26 mouse cellular contexts compared by ENCODE assay signal in the genomic region with DNA sequence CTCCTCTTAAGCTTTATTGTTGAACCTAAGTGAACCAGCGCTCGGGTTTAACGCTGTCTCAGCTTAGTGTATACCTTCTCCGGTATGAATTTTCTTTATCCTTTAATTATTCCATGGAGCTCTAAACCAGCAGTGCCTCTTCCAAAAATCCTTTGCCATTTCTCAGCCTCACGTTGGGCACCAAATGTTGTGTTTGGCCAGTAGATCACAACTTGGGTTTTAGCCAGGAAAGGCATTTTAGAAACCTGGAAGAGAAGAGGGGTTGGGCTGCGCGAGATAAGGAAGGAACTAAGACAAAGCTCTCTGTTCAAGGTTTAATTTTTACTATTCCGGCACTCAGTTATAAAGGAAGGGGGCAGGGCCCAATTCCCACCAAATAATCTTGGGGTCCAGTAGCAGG.
DNase-seq lines count a peak whose midpoint lies in the region; ATAC-seq lines count a peak whose summit lies in the region.
"Had no signal": no experiment of that assay in that cellular context is flagged by ENCODE, and none has a peak within 500 bp of the region (broad histone marks: within the 10 kb centered on the region; RNA-seq: fewer than 3 reads in every experiment).

No protein-coding gene starts in this region.

- intact Hi-C loops in gastrocnemius, postnatal 36 days (cut with DNase I), result no loop called here

- no peak overlapping the region for H3K27ac ChIP-seq in midbrain, embryonic 14.5 days (replicated peaks; ENCODE audit: low read depth, low read length)
- H3K27ac ChIP-seq: embryonic facial prominence, embryonic 10.5 days; embryonic facial prominence, embryonic 13.5 days; forebrain, embryonic 12.5 days; forebrain, embryonic 15.5 days; heart, embryonic 15.5 days; hindbrain, embryonic 10.5 days; hindbrain, embryonic 13.5 days; intestine, embryonic 15.5 days had no signal

- no peaks in the 10 kb centered on the region for H3K27me3 ChIP-seq in midbrain, embryonic 14.5 days (ENCODE audit: control insufficient read depth, insufficient read depth, low read length)
- H3K27me3 ChIP-seq: embryonic facial prominence, embryonic 13.5 days; forebrain, embryonic 12.5 days; forebrain, embryonic 15.5 days; heart, embryonic 12.5 days; heart, embryonic 15.5 days; hindbrain, embryonic 13.5 days; intestine, embryonic 15.5 days had no signal

- H3K4me1 ChIP-seq in midbrain, embryonic 14.5 days (ENCODE audit: control insufficient read depth, insufficient read depth, low read length), result no peaks in the 10 kb centered on the region
- H3K4me1 ChIP-seq: embryonic facial prominence, embryonic 10.5 days; embryonic facial prominence, embryonic 13.5 days; forebrain, embryonic 12.5 days; forebrain, embryonic 15.5 days; heart, embryonic 12.5 days; heart, embryonic 15.5 days; hindbrain, embryonic 10.5 days; hindbrain, embryonic 13.5 days; intestine, embryonic 15.5 days had no signal

- H3K4me2 ChIP-seq in midbrain, embryonic 14.5 days (ENCODE audit: low read length), result no peak overlapping the region
- H3K4me2 ChIP-seq: embryonic facial prominence, embryonic 13.5 days; forebrain, embryonic 12.5 days; forebrain, embryonic 15.5 days; heart, embryonic 12.5 days; heart, embryonic 15.5 days; hindbrain, embryonic 13.5 days; intestine, embryonic 15.5 days had no signal

- 83% methylated on average over 8 of the region's 8 CpGs for WGBS in midbrain, embryonic 14.5 days

- no peak overlapping the region for H3K4me3 ChIP-seq in midbrain, embryonic 14.5 days (replicated peaks; ENCODE audit: low read depth, low read length)
- H3K4me3 ChIP-seq: embryonic facial prominence, embryonic 10.5 days; embryonic facial prominence, embryonic 13.5 days; erythroblast, embryonic 14.5 days; forebrain, embryonic 12.5 days; forebrain, embryonic 15.5 days; heart, embryonic 12.5 days; heart, embryonic 15.5 days; hindbrain, embryonic 10.5 days; hindbrain, embryonic 13.5 days; intestine, embryonic 15.5 days had no signal

- H3K9ac ChIP-seq in midbrain, embryonic 14.5 days (replicated peaks; ENCODE audit: low read length), result no peak overlapping the region
- H3K9ac ChIP-seq: embryonic facial prominence, embryonic 13.5 days; forebrain, embryonic 12.5 days; forebrain, embryonic 15.5 days; heart, embryonic 12.5 days; heart, embryonic 15.5 days; hindbrain, embryonic 13.5 days; intestine, embryonic 15.5 days had no signal

- peak; percentile 33 for DNase-seq in cerebellum, adult 9-10 months
- DNase-seq in cerebellum, postnatal 4 days (ENCODE audit: low spot score in 2 of 2), result no peak
- DNase-seq in brain, adult 2 months (ENCODE audit: low read depth, low spot score), result peak; percentile 55
- DNase-seq in cerebellum, postnatal 10 days, result peak; percentile 52 to 70
- DNase-seq in midbrain, embryonic 14.5 days, result no peak
- DNase-seq in gastrocnemius, postnatal 36 days, result no peak
- DNase-seq: adrenal gland, adult 2 months; adrenal gland, postnatal 14 days; embryo, embryonic 11 days; gastrocnemius, postnatal 25 days; heart, postnatal 10 days; heart, postnatal 36 days; kidney, adult 11 months; kidney, adult 8-10 months had no signal

- no peak for ATAC-seq in midbrain, embryonic 14.5 days (ENCODE audit: low FRiP score, low TSS enrichment)
- ATAC-seq: CD4-positive, CD25-positive, alpha-beta regulatory T cell, adult 4 months; forebrain, embryonic 15.5 days; hindbrain, embryonic 16.5 days; intestine, embryonic 15.5 days had no signal

- no peaks in the 10 kb centered on the region for H3K9me3 ChIP-seq in midbrain, embryonic 14.5 days (ENCODE audit: control insufficient read depth, low read length)
- H3K9me3 ChIP-seq: embryonic facial prominence, embryonic 10.5 days; embryonic facial prominence, embryonic 13.5 days; forebrain, embryonic 12.5 days; forebrain, embryonic 15.5 days; heart, embryonic 12.5 days; heart, embryonic 15.5 days; hindbrain, embryonic 10.5 days; hindbrain, embryonic 13.5 days; intestine, embryonic 15.5 days had no signal

- no peaks in the 10 kb centered on the region for H3K36me3 ChIP-seq in midbrain, embryonic 14.5 days (ENCODE audit: control insufficient read depth, insufficient read depth, low read length)
- H3K36me3 ChIP-seq: embryonic facial prominence, embryonic 10.5 days; embryonic facial prominence, embryonic 13.5 days; forebrain, embryonic 12.5 days; forebrain, embryonic 15.5 days; heart, embryonic 12.5 days; heart, embryonic 15.5 days; hindbrain, embryonic 10.5 days; hindbrain, embryonic 13.5 days; intestine, embryonic 15.5 days had no signal

Comparison
In these comparisons a context has a peak if more than half of its experiments do, and no peak if none do; other contexts are left out.
1. DNase-seq: peak in cerebellum, adult 9-10 months (single experiment), brain, adult 2 months (single experiment) and cerebellum, postnatal 10 days (2 of 2); none in cerebellum, postnatal 4 days (0 of 2), midbrain, embryonic 14.5 days (single experiment) and gastrocnemius, postnatal 36 days (0 of 2).